ENCODE assay signal across 17 mouse cellular contexts in genomic region chr8:108563420-108563819, GRCm38 (mm10).
"Had no signal": no experiment of that assay in that cellular context is flagged by ENCODE, and none has a peak within 500 bp of the region (broad histone marks: within the 10 kb centered on the region; RNA-seq: fewer than 3 reads in every experiment).

No protein-coding gene starts in this region.

- H3K36me3 ChIP-seq: midbrain, embryonic 10.5 days; neural tube, embryonic 13.5 days; neural tube, embryonic 15.5 days had no signal

- DNase-seq: lung, adult 18-20 months; lung, embryonic 14.5 days; lung, postnatal 10 days; lung, postnatal 4 days; retina, postnatal 1 day; right cerebral cortex, adult 18-20 months; right cerebral cortex, postnatal 25 days; right cerebral cortex, postnatal 4 days; spleen, adult 18-20 months; thymus, adult 18-20 months; thymus, postnatal 14 days; thymus, postnatal 36 days had no signal

- H3K4me3 ChIP-seq: midbrain, embryonic 10.5 days; myocyte; neural tube, embryonic 13.5 days; neural tube, embryonic 15.5 days had no signal

- H3K4me1 ChIP-seq: midbrain, embryonic 10.5 days; neural tube, embryonic 15.5 days had no signal

- ATAC-seq: midbrain, embryonic 16.5 days had no signal

- H3K27me3 ChIP-seq: neural tube, embryonic 15.5 days had no signal

- H3K9ac ChIP-seq: lung, embryonic 14.5 days; neural tube, embryonic 13.5 days; neural tube, embryonic 15.5 days had no signal

- H3K4me2 ChIP-seq: lung, embryonic 14.5 days; neural tube, embryonic 13.5 days; neural tube, embryonic 15.5 days had no signal

- H3K9me3 ChIP-seq: midbrain, embryonic 10.5 days; neural tube, embryonic 13.5 days; neural tube, embryonic 15.5 days had no signal

- H3K27ac ChIP-seq: midbrain, embryonic 10.5 days; neural tube, embryonic 13.5 days; neural tube, embryonic 15.5 days had no signal
